Mouse (Mus musculus): ENCODE results near the gene Fam228b. TPM values are rescaled to one million over a fixed set of nuclear protein-coding genes. Genes with fewer than 3 reads are reported as not detected.

The Fam228b gene
- polyA plus RNA-seq, 1 experiment from 2014 or later: 2.1 TPM

- no peak for DNase-seq (ENCODE audit: extremely low spot score, low spot score)
- WGBS: 82% methylated on average over 4 of the region's 4 CpGs
- Histone ChIP-seq H3K9me3 (no peaks in the 10 kb centered on the region), H3K36me3 (replicated peaks) (no peaks in the 10 kb centered on the region), H3K4me3 (no peak overlapping the region), H3K27me3 (ENCODE audit: poor library complexity, severe bottlenecking) (no peaks in the 10 kb centered on the region), H3K4me1 (no peaks in the 10 kb centered on the region), H3K27ac (no peak overlapping the region)
These were observed 37.4 kb downstream of the Fam228b start for GRCm38 (mm10) chr12:4731629-4732028.

GRCm38 (mm10) chr12:4729165-4729564 is 39.9 kb downstream of the Fam228b start:
- Histone ChIP-seq H3K4me1 (no peaks in the 10 kb centered on the region), H3K27me3 (ENCODE audit: poor library complexity, severe bottlenecking) (no peaks in the 10 kb centered on the region), H3K9me3 (no peaks in the 10 kb centered on the region), H3K27ac (no peak overlapping the region), H3K4me3 (no peak overlapping the region), H3K36me3 (replicated peaks) (no peaks in the 10 kb centered on the region)
- no peak for DNase-seq (ENCODE audit: extremely low spot score, low spot score)
- 87% methylated on average over 3 of the region's 3 CpGs for WGBS

GRCm38 (mm10) chr12:4719762-4720754 is 49.0 kb downstream of the Fam228b start:
- H3K27me3 ChIP-seq (ENCODE audit: poor library complexity, severe bottlenecking): no peaks in the 10 kb centered on the region
- peaks cover 13% of the 10 kb centered on the region; the same call in 1 of the 2 replicates for H3K4me1 ChIP-seq
- H3K27ac ChIP-seq: no peak overlapping the region
- no peak for DNase-seq (ENCODE audit: extremely low spot score, low spot score)
- H3K4me3 ChIP-seq: no peak overlapping the region
- WGBS: 76% methylated on average over 17 of the region's 17 CpGs
- no peaks in the 10 kb centered on the region for H3K9me3 ChIP-seq
- no peaks in the 10 kb centered on the region for H3K36me3 ChIP-seq (replicated peaks)

GRCm38 (mm10) chr12:4719066-4719761 is 49.9 kb downstream of the Fam228b start:
- H3K27me3 ChIP-seq (ENCODE audit: poor library complexity, severe bottlenecking): no peaks in the 10 kb centered on the region
- no peak overlapping the region for H3K27ac ChIP-seq
- no peak for DNase-seq (ENCODE audit: extremely low spot score, low spot score)
- H3K4me1 ChIP-seq: peaks cover 13% of the 10 kb centered on the region; the same call in 1 of the 2 replicates
- H3K36me3 ChIP-seq (replicated peaks): no peaks in the 10 kb centered on the region
- H3K9me3 ChIP-seq: no peaks in the 10 kb centered on the region
- 84% methylated on average over 13 of the region's 13 CpGs for WGBS
- H3K4me3 ChIP-seq: no peak overlapping the region

DNA sequence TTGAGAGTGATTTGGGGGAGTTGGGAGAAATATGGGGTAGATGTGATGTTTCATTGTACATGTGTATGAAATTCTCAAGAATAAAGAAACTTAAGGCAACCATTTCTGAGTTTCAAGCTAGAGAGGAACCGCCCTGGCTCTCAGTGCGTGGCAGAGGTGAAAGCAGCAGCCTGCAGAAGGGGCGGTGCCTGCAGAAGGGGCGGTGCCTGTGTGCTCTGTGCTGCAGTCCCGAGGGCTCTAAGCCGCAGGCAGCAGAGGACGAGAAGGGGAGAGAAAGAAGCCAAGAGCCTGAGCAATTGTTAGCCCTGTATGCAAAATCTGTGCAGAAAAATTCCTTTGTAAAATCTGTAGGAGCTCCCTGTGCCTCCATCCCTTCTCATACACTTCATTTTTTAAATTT is 51.6 kb downstream of the Fam228b start:
- no peak for DNase-seq (ENCODE audit: extremely low spot score, low spot score)
- no peaks in the 10 kb centered on the region for H3K27me3 ChIP-seq (ENCODE audit: poor library complexity, severe bottlenecking)
- H3K27ac ChIP-seq: no peak overlapping the region
- no peak overlapping the region for H3K4me3 ChIP-seq
- H3K9me3 ChIP-seq: no peaks in the 10 kb centered on the region
- 10% methylated on average over 7 of the region's 7 CpGs for WGBS
- H3K4me1 ChIP-seq: peaks cover 13% of the 10 kb centered on the region; the same call in 1 of the 2 replicates
- H3K36me3 ChIP-seq (replicated peaks): peaks cover 3% of the 10 kb centered on the region

DNA sequence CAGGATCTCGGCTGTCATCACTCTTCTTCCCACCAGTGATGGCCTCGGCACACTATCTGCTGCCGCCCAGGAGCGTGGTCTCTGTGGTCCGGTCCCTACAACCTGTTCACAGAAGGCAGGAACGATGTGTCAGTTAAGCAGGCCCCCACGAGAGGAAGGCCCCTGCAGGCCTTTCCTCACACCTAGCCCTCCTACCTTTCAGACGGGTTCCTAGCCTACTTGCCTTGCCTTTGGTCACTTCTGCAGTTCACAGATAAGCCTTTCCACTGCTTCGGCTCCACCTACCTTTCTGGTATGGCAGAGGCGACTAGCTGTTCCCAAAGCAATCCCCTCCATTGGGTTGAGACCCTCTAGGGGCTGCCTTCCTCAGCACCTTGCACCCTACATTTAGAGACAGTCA is 53.5 kb downstream of the Fam228b start:
- no peaks in the 10 kb centered on the region for H3K27me3 ChIP-seq (ENCODE audit: poor library complexity, severe bottlenecking)
- peaks cover 10% of the 10 kb centered on the region for H3K36me3 ChIP-seq (replicated peaks)
- H3K4me3 ChIP-seq: no peak overlapping the region
- H3K4me1 ChIP-seq: peaks cover 13% of the 10 kb centered on the region; the same call in 1 of the 2 replicates
- H3K9me3 ChIP-seq: no peaks in the 10 kb centered on the region
- DNase-seq (ENCODE audit: extremely low spot score, low spot score): no peak
- no peak overlapping the region for H3K27ac ChIP-seq
- 83% methylated on average over 10 of the region's 10 CpGs for WGBS

DNA sequence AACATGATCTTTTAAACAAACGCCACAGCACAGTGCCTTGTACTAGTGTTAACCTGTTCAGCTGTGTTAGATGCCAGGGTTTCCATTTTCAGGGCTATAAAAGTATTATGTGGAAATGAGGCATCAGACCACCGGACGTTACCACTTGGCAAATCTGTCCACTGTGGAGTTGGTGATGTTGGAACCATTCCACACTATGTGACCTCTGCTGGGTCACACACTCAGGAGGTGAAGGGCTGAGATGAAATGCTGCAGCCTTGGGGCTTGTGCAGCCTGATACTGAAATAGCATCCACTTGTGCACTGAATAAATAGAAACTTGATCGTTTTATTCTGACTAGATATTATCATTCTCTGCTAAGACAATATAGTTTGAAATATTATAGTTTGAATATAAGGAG is 55.7 kb downstream of the Fam228b start:
- Histone ChIP-seq H3K27ac (no peak overlapping the region), H3K27me3 (ENCODE audit: poor library complexity, severe bottlenecking) (no peaks in the 10 kb centered on the region), H3K4me3 (no peak overlapping the region), H3K36me3 (replicated peaks) (peaks cover 19% of the 10 kb centered on the region), H3K9me3 (no peaks in the 10 kb centered on the region), H3K4me1 (peaks cover 9% of the 10 kb centered on the region; the same call in 1 of the 2 replicates)
- no peak for DNase-seq (ENCODE audit: extremely low spot score, low spot score)
- 87% methylated on average over 4 of the region's 4 CpGs for WGBS

GRCm38 (mm10) chr12:4709926-4710325 is 59.1 kb downstream of the Fam228b start:
- H3K4me1 ChIP-seq: no peaks in the 10 kb centered on the region
- WGBS: 84% methylated on average over 7 of the region's 7 CpGs
- H3K27ac ChIP-seq: no peak overlapping the region
- no peaks in the 10 kb centered on the region for H3K9me3 ChIP-seq
- no peak overlapping the region for H3K4me3 ChIP-seq
- peaks cover 28% of the 10 kb centered on the region for H3K36me3 ChIP-seq (replicated peaks)
- DNase-seq (ENCODE audit: extremely low spot score, low spot score): peak; percentile 11
- H3K27me3 ChIP-seq (ENCODE audit: poor library complexity, severe bottlenecking): no peaks in the 10 kb centered on the region

GRCm38 (mm10) chr12:4708881-4709604 is 60.0 kb downstream of the Fam228b start:
- Histone ChIP-seq H3K27ac (no peak overlapping the region), H3K4me1 (no peaks in the 10 kb centered on the region), H3K4me3 (no peak overlapping the region), H3K27me3 (ENCODE audit: poor library complexity, severe bottlenecking) (no peaks in the 10 kb centered on the region), H3K9me3 (no peaks in the 10 kb centered on the region), H3K36me3 (replicated peaks) (peaks cover 28% of the 10 kb centered on the region)
- WGBS: 84% methylated on average over 8 of the region's 8 CpGs
- DNase-seq (ENCODE audit: extremely low spot score, low spot score): peak; percentile 11

GRCm38 (mm10) chr12:4708296-4708695 is 60.8 kb downstream of the Fam228b start:
- Histone ChIP-seq H3K4me1 (no peaks in the 10 kb centered on the region), H3K36me3 (replicated peaks) (peaks cover 28% of the 10 kb centered on the region), H3K9me3 (no peaks in the 10 kb centered on the region), H3K4me3 (no peak overlapping the region), H3K27ac (no peak overlapping the region), H3K27me3 (ENCODE audit: poor library complexity, severe bottlenecking) (no peaks in the 10 kb centered on the region)
- DNase-seq (ENCODE audit: extremely low spot score, low spot score): peak; percentile 12
- WGBS: 89% methylated on average over 4 of the region's 4 CpGs

- Histone ChIP-seq H3K36me3 (replicated peaks) (peaks cover 27% of the 10 kb centered on the region), H3K27me3 (ENCODE audit: poor library complexity, severe bottlenecking) (no peaks in the 10 kb centered on the region), H3K4me1 (no peaks in the 10 kb centered on the region), H3K9me3 (no peaks in the 10 kb centered on the region), H3K27ac (no peak overlapping the region), H3K4me3 (no peak overlapping the region)
- 93% methylated on average over 14 of the region's 14 CpGs for WGBS
- DNase-seq (ENCODE audit: extremely low spot score, low spot score): peak; percentile 8
These were observed 61.5 kb downstream of the Fam228b start for GRCm38 (mm10) chr12:4707488-4708017.

- H3K36me3 ChIP-seq (replicated peaks): peaks cover 20% of the 10 kb centered on the region
- DNase-seq (ENCODE audit: extremely low spot score, low spot score): peak; percentile 12
- no peaks in the 10 kb centered on the region for H3K27me3 ChIP-seq (ENCODE audit: poor library complexity, severe bottlenecking)
- no peaks in the 10 kb centered on the region for H3K4me1 ChIP-seq
- no peak overlapping the region for H3K4me3 ChIP-seq
- 84% methylated on average over 10 of the region's 10 CpGs for WGBS
- no peaks in the 10 kb centered on the region for H3K9me3 ChIP-seq
- no peak overlapping the region for H3K27ac ChIP-seq
These were observed 62.2 kb downstream of the Fam228b start for GRCm38 (mm10) chr12:4706901-4707300.

Data from forebrain, embryonic 10.5 days (tissue).